Mouse (Mus musculus): Measurements from ENCODE around the gene Crybb3.

DNA sequence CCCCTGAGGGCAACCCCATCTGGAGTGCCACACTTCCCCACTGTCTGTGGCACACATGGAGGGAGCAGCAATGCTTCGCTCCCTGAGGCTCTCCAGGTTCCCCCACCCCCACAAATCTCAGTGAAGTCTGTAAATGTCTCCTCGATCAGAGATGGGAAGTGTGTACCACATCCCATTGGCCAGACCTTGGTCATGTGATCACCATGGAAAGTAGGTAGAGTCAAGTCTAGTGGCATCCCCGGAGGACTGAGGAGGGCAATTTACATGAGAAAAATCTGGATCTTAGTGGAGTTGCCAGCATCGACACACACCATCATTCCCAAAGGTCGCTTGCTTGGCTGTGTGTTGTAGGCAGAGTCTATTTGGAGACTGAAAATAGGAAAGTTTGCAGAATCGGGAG is 42.8 kb downstream of the Crybb3 start:
- TF ChIP-seq CTCF (IDR thresholded peaks at IDR 0.05; ENCODE audit: low read depth, low read length) (no peak), POLR2A (IDR thresholded peaks at IDR 0.05; ENCODE audit: extremely low read depth, insufficient read depth, low read length) (no peak)
